Comparison of ENCODE assay signal across 8 mouse cellular contexts in genomic region chr12:69538362-69538950, GRCm38 (mm10). TPM values are rescaled to one million over a fixed set of nuclear protein-coding genes. Genes with fewer than 3 reads are reported as not detected.
DNase-seq lines count a peak whose midpoint lies in the region; ATAC-seq and TF ChIP-seq lines count a peak whose summit lies in the region.

No protein-coding gene starts in this region.

- no peak overlapping the region for H3K9ac ChIP-seq in forebrain, postnatal 0 days
- H3K9ac ChIP-seq in limb, embryonic 14.5 days (ENCODE audit: low read depth, low read length, severe bottlenecking), result 0 out of 2 replicates have a peak overlapping the region, but pooled peaks have one; percentile 17

- no peaks in the 10 kb centered on the region for H3K36me3 ChIP-seq in forebrain, postnatal 0 days (ENCODE audit: insufficient read depth)
- no peaks in the 10 kb centered on the region for H3K36me3 ChIP-seq in limb, embryonic 14.5 days (ENCODE audit: control insufficient read depth, insufficient read depth, low read length)
- no peaks in the 10 kb centered on the region for H3K36me3 ChIP-seq in small intestine, adult 2 months (ENCODE audit: control insufficient read depth, insufficient read depth, low read length)

- H3K27ac ChIP-seq in forebrain, postnatal 0 days (ENCODE audit: low read depth, low read length), result peak overlapping the region; percentile 67; the same call in 1 of the 2 replicates
- H3K27ac ChIP-seq in limb, embryonic 14.5 days (replicated peaks; ENCODE audit: low read depth, low read length), result peak overlapping the region; percentile 78
- peak overlapping the region; percentile 84 for H3K27ac ChIP-seq in small intestine, adult 2 months (ENCODE audit: insufficient read depth, low read depth, low read length)

- H3K4me3 ChIP-seq in forebrain, postnatal 0 days (ENCODE audit: low read depth, low read length), result no peak overlapping the region
- no peak overlapping the region for H3K4me3 ChIP-seq in limb, embryonic 14.5 days (replicated peaks; ENCODE audit: low read length)
- H3K4me3 ChIP-seq in small intestine, adult 2 months (ENCODE audit: low read depth, low read length), result peak overlapping the region; percentile 52

- no peaks in the 10 kb centered on the region for H3K9me3 ChIP-seq in forebrain, postnatal 0 days (ENCODE audit: low read length)
- H3K9me3 ChIP-seq in limb, embryonic 14.5 days (ENCODE audit: control insufficient read depth, low read length), result no peaks in the 10 kb centered on the region

- peak; percentile 48 for DNase-seq in 3T3-L1 (ENCODE audit: low read depth, low spot score)
- no peak for DNase-seq in forebrain, postnatal 0 days
- DNase-seq in limb, embryonic 14.5 days (ENCODE audit: low spot score), result no peak
- no peak for DNase-seq in testis, postnatal 14 days (ENCODE audit: low spot score)
- no peak for DNase-seq in gastrocnemius, postnatal 10 days
- no peak for DNase-seq in thymus, adult 18-20 months

- no peak for TF ChIP-seq CTCF in forebrain, postnatal 0 days (IDR thresholded peaks at IDR 0.05; ENCODE audit: low read depth)
- TF ChIP-seq CTCF in small intestine, adult 2 months (IDR thresholded peaks at IDR 0.05; ENCODE audit: extremely low read depth, insufficient read length, insufficient replicate concordance, low read depth, low read length), result no peak

- no peak for TF ChIP-seq POLR2A in limb, embryonic 14.5 days (IDR thresholded peaks at IDR 0.05; ENCODE audit: borderline replicate concordance, extremely low read depth, insufficient read depth, insufficient read length)
- no peak for TF ChIP-seq POLR2A in small intestine, adult 2 months (IDR thresholded peaks at IDR 0.05; ENCODE audit: low read depth, low read length)

- no peaks in the 10 kb centered on the region for H3K4me1 ChIP-seq in forebrain, postnatal 0 days (ENCODE audit: insufficient read depth)
- H3K4me1 ChIP-seq in limb, embryonic 14.5 days (ENCODE audit: control insufficient read depth, insufficient read depth, low read length), result peaks cover 24% of the 10 kb centered on the region
- H3K4me1 ChIP-seq in small intestine, adult 2 months (ENCODE audit: control insufficient read depth, insufficient read depth, insufficient read length, low read length), result peaks cover 18% of the 10 kb centered on the region

- no peaks in the 10 kb centered on the region for H3K27me3 ChIP-seq in forebrain, postnatal 0 days (ENCODE audit: insufficient read depth, low read length)
- H3K27me3 ChIP-seq in limb, embryonic 14.5 days (ENCODE audit: control insufficient read depth, insufficient read depth, low read length), result no peaks in the 10 kb centered on the region
- no peaks in the 10 kb centered on the region for H3K27me3 ChIP-seq in small intestine, adult 2 months (ENCODE audit: control insufficient read depth, insufficient read depth, low read length)

- peak; percentile 4 for ATAC-seq in CD4-positive, CD25-positive, alpha-beta regulatory T cell, adult 4 months
- no peak for ATAC-seq in forebrain, postnatal 0 days
- ATAC-seq in limb, embryonic 14.5 days (ENCODE audit: low FRiP score, low read depth), result 0 out of 2 replicates have a peak, but pooled peaks have one; percentile 23

- no peak overlapping the region for H3K4me2 ChIP-seq in forebrain, postnatal 0 days (ENCODE audit: low read depth)
- H3K4me2 ChIP-seq in limb, embryonic 14.5 days (replicated peaks; ENCODE audit: low read depth, low read length, severe bottlenecking), result peak overlapping the region; percentile 30

- 71% methylated on average over 4 of the region's 4 CpGs for whole genome bisulfite sequencing in forebrain, postnatal 0 days
- 40% methylated on average over 4 of the region's 4 CpGs for WGBS in limb, embryonic 14.5 days
- 38% methylated on average over 4 of the region's 4 CpGs for WGBS in small intestine, adult 2 months

RNA-seq across cellular contexts. Expression of gene Vcpkmt, which starts 44.4 kb away (rescaled TPM):
- 10 to 100 TPM in 1 of 2 experiments, 1 to 10 TPM in 1; 9.5 to 11.7 TPM for polyA plus RNA-seq in CD4-positive, CD25-positive, alpha-beta regulatory T cell, adult 4 months (2017; shearing (Covaris generic))
- total RNA-seq in forebrain, postnatal 0 days (2014; rRNA removed), result 8.9 and 13.8 TPM in 2 replicates
- polyA plus RNA-seq in forebrain, postnatal 0 days (2015; fragmentation: Nextera tagmentation; extraction: Ambion mirVana), result 39.2 and 42.1 TPM in 2 replicates
- polyA plus RNA-seq in limb, embryonic 14.5 days (2012; rRNA removed), result 15.1 and 21.3 TPM in 2 replicates
- 28.2 and 29.3 TPM in 2 replicates for polyA plus RNA-seq in limb, embryonic 14.5 days (2014; fragmentation: Nextera tagmentation; extraction: Ambion mirVana)
- polyA plus RNA-seq in small intestine, adult 2 months (2012; rRNA removed), result 4.4 and 7.6 TPM in 2 replicates
- total RNA-seq in gastrocnemius, postnatal 10 days (2021), result 1 to 10 TPM; 5.1 to 5.5 TPM
